Mouse (Mus musculus) brown adipose tissue, adult 24 weeks (tissue): ENCODE data around the gene Gm7694. TPM values are rescaled to one million over a fixed set of nuclear protein-coding genes. Genes with fewer than 3 reads are reported as not detected.

Experiments
- H3K27ac ChIP-seq: fragments of 200-500 bp; replicated peaks from 2 replicates; pipeline ENCODE4 v1.5.1; 2012; ENCODE audit warnings: low read depth, mild to moderate bottlenecking, low read length
- H3K4me1 ChIP-seq: fragments of 200-500 bp; 2 replicates; pipeline ENCODE4 v1.6.1; 2012; ENCODE audit warnings: low read length, mixed read lengths; ENCODE audit not compliant: control insufficient read depth, insufficient read depth, insufficient read length
- H3K4me3 ChIP-seq: fragments of 200-500 bp; 2 replicates; pipeline ENCODE4 v1.5.1; 2012; ENCODE audit warnings: low read depth, mild to moderate bottlenecking, low read length, moderate library complexity; ENCODE audit not compliant: insufficient read depth
- polyA plus RNA-seq: library from polyadenylated mRNA; stranded (reverse); fragments of >200 nt; gene quantifications from 2 replicates; pipeline ENCODE4 v1.2.4, GENCODE M21; 2012; ENCODE audit not compliant: missing spikeins, insufficient read depth, insufficient read length

Gm7694 gene
- polyA plus RNA-seq = 0.79 and 1.6 TPM in 2 replicates

DNA sequence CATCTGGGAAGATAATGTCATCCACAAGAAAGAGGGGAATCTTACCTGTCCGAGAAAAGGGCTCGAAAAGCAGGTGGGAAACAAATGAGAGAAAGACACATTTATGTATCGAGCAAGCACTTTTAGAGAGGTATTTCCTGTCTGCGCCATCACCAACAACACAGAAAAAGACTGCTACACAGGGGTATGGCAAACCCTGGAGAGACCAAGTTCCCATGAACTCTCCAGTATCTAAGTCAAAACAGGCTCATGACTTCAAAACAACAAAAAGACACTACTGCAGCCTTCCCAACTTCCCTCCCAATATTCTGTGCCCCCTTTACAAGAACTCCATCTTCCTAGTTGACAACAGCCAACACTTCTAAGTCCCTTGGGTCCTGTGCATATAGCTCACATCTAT is at the start of gene Gm7694:
TSS of gene Gm7694 (minus strand) at position 101 of the 400 bp plus-strand sequence.
- Histone ChIP-seq H3K4me3 (no peak within 1 kb of the TSS), H3K4me1 (no peaks in the 10 kb centered on the region), H3K27ac (no peak within 1 kb of the TSS)

DNA sequence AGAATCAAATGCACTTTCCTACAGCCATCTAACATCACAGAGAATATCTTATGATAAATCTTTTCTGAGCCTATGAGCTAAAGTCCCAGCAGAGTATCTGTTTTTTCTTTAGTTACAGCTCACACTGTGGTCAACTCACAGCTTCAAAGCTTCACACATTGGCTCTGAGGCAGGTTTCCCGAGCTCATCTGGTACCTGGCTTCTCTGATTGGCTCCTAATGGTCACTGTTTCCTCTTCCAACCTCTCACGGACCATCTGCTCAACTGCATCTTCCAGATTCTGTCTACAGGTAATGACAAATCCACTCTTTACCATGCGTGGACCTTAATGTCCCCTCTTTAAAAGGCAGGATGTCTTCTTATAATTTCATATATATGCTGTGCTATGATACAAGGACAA is 47.2 kb upstream of the Gm7694 start:
- H3K4me1 ChIP-seq = no peaks in the 10 kb centered on the region
- no peak overlapping the region for H3K27ac ChIP-seq
- no peak overlapping the region for H3K4me3 ChIP-seq

DNA sequence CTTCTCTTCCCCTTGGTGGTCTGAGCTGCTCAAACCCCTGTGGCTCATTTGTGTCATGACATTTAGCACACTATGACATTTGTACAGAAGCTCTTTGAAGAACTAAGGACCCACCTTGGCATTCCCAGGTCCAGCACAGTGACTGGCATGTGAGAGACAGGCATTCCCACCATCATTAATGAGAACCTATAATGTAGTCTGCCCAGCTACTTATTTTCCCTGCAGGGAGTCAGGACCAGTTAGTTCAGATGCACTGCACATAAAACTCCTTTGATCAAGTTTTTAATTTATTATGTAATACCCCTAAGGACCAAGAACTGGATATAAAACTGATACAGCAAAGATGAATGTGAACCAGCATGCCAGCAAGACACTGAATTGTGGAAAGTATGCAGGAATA is 44.9 kb upstream of the Gm7694 start:
- Histone ChIP-seq H3K4me1 (no peaks in the 10 kb centered on the region), H3K27ac (no peak overlapping the region), H3K4me3 (no peak overlapping the region)

DNA sequence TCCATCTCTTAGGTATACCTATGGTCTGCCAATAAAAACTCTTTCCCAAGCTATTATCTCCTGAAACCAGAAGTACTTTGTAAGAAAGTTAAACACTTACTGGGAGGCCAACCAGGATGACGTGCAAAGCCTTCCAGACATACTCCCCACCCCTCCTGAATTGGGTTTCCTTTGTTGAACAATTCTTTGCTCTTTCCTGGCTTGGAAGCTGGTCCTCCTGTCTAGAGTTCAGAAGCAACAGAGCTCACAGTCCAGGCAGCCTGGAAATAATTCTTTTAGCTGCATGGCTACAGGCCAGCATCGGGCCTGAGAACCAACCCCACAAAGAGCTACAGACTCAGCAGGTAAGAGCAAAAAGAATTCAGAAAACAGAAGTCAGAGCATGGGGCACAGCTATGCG is 40.1 kb upstream of the Gm7694 start:
- Histone ChIP-seq H3K27ac (no peak overlapping the region), H3K4me3 (no peak overlapping the region), H3K4me1 (no peaks in the 10 kb centered on the region)

DNA sequence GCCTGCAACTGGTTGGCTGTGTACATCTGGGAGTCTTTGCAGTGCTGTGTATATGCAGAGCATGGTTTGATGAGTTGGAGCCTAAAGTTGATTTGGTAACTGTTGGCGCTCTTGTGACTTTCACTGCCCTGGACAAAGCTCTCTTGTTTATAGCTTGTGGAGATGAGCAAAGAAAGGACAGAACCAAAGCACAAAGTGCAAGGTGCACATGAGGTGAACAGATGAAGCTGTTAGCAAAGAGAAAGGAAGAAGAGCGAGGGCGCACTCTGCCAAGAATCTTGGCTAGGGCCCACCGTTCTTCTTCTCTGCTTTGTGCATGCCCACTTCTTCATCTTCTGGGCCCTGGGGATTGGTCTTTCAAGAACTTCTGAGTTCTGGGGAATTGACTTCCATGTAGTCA is 37.8 kb upstream of the Gm7694 start:
- Histone ChIP-seq H3K4me1 (no peaks in the 10 kb centered on the region), H3K4me3 (no peak overlapping the region), H3K27ac (no peak overlapping the region)

DNA sequence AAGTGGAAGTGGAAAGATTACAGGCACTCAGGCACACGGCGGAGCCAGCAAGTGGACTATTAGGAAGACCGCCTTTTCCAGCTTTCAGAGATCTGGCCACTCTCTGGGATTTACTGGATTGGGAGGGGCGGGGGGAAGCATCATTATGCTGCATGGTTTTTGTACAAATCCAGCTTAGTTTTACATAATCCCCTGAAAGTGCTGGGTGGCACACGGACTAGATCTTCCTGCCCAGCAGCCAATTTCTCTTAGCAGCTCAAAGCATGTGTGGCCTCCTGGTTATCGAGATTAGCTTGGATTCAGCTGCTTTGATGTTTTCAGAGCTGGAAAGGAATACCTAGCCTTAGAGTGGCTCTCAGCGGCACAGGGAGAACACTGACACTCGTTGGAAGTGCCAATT is 36.9 kb upstream of the Gm7694 start:
- Histone ChIP-seq H3K4me3 (no peak overlapping the region), H3K27ac (no peak overlapping the region), H3K4me1 (no peaks in the 10 kb centered on the region)

DNA sequence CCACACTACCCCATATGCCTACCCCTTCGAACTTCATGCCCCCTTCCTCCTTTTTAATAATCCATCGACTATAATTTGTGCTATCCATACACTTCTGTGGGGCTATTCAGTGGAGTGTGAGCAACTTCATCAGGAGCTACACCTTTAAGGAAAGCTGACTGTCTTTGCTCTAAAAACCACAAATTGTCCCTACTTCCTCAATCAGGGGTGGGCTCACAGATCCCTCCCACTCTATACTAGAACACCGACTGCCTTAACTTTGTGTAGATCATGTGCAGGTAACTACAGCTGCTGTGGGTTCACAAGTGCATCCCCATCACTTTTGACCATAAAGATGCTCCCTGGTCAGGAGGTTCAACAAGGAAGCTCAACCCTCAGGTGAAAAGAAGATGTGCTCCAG is 33.8 kb upstream of the Gm7694 start:
- H3K4me1 ChIP-seq = no peaks in the 10 kb centered on the region
- H3K27ac ChIP-seq = no peak overlapping the region

DNA sequence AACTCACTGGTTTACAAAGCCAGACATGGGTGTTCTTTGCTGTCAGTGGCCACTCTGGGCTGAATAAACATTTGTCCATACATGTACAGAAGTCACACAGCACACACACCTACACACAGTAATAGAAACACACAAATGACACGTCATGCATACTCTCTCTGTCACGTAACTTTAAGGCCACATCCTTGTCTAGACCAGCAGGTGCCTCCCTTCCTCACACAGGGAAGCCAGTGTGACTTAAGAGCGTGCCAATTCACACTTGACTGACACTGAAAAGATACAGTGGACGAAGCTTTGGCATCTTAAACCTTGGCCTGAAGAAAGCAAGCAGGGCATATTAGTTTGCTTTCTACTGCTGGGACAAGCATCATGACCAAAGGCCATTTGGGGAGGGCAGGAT is 26.6 kb upstream of the Gm7694 start:
- H3K4me3 ChIP-seq = no peak overlapping the region
- no peak overlapping the region for H3K27ac ChIP-seq
- no peaks in the 10 kb centered on the region for H3K4me1 ChIP-seq

More for the DNA sequence above, 33.8 kb upstream of the Gm7694 start:
- no peak overlapping the region for H3K4me3 ChIP-seq

DNA sequence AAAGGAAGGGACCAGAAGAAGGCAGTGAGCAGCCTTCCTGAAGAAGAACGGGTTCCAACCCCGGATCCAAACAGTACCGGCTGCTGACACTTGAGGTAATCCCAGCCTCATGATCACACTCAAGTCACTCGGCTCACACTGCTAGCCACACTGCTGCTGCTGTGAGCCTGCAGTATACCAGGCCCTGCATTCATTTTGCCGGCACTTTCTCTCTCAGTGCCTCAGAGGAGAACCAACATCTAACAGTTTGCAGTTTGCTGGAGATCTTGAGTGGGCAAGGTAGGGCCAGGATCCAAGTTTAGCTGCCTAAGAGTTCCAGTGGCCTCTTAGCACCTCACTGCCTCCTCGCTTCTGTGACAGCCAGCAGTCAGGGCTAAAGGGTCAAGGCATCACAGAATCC is 25.8 kb upstream of the Gm7694 start:
- no peaks in the 10 kb centered on the region for H3K4me1 ChIP-seq
- no peak overlapping the region for H3K4me3 ChIP-seq
- no peak overlapping the region for H3K27ac ChIP-seq

DNA sequence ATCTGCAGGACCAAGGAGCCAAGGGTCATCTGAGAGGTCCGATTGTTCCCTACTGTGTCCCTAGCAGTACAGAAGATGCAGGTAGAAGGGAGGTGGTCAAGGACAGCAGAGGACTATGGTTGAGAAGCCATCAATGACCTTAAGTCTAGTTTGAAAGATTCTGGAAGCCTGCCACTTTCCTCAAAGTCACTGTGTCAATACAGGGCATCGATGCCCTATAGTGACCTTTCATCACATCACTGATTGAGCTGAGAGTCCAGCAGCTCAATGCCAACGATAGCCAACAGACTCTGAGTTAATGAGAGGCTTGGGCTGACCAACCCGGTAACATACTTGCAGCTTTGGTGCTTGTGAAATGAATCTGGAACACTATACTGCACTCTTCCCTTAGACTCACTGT is 19.1 kb upstream of the Gm7694 start:
- Histone ChIP-seq H3K27ac (no peak overlapping the region), H3K4me1 (no peaks in the 10 kb centered on the region), H3K4me3 (no peak overlapping the region)

DNA sequence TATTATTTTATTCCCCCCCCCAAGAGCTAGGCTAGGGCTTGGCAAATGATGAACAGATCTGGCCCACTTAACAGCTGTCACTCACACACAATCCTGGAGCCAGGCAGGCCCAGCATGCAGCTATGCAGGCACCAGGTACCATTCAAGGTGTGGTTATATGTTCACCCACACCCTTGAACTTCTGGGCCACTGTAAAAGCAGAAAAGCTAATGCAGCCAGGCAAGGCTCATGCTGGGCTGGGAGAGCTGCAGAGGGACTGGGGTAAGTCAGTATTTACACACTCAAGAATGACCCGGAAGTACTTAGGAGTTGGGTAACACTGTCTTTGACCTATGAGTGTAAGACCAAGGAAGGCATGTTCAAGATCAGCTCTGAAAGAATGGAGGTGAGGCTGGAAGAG is 18.2 kb upstream of the Gm7694 start:
- Histone ChIP-seq H3K4me3 (no peak overlapping the region), H3K27ac (no peak overlapping the region)

DNA sequence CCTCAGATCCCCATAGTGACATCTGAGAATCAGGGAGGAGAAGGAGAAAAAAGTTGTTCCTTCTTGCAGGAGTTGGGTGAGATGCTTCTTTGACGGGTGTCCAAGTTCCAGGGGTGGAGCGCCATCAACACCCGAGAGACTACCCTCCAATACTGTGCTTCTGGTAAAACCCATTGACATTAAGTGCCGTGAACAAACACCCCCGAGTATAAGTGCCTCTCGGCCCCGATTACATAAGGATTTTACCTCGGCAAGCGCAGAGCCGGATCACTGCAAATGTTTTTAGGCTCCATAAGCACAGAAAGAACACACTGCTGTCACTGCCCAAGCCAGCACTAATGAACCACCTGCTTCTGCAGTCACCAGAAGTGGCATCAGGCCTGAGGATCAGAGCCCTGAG is 16.9 kb upstream of the Gm7694 start:
- no peak overlapping the region for H3K4me3 ChIP-seq
- H3K4me1 ChIP-seq = no peaks in the 10 kb centered on the region
- H3K27ac ChIP-seq = no peak overlapping the region

More for the DNA sequence above, 18.2 kb upstream of the Gm7694 start:
- no peaks in the 10 kb centered on the region for H3K4me1 ChIP-seq

DNA sequence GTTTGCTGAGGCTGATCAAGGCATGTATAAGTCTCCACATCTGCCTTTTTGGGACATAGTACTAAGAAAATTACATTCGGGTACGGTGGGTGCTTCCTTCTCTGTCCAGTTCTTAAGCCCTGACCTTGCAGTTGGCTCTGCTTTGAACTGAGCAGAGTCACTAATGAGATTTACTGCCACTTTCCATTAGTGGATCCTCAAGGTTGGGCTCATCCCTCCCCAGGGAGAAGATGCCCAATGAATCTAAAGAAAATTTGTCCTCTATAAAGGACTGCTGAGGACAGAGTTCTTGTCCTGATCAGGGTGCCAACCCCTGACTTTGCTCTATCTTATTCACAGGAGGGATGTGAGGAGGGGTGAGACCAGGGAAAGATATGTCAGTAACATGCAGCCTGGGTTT is 15.9 kb upstream of the Gm7694 start:
- Histone ChIP-seq H3K4me1 (no peaks in the 10 kb centered on the region), H3K4me3 (no peak overlapping the region), H3K27ac (no peak overlapping the region)

DNA sequence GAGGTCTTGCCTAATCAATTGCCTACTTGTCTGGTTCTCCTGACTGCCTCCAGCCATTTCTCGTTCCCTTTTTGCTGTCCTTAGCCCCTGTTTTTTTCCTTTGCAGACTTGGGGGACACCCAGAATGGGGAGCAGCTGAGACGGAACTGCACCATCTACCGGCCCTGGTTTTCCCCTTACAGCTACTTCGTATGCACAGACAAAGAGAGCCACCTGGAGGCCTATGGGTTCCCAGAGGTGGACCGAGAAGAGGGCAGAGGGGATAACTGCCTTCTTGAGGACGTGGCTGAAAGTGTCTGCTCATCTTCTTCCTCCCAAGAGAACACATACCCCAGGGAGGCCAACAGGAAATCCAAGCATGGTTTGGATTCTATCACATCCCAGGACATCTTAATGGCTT is 5.3 kb upstream of the Gm7694 start:
- Histone ChIP-seq H3K4me3 (no peak overlapping the region), H3K27ac (no peak overlapping the region), H3K4me1 (no peaks in the 10 kb centered on the region)

DNA sequence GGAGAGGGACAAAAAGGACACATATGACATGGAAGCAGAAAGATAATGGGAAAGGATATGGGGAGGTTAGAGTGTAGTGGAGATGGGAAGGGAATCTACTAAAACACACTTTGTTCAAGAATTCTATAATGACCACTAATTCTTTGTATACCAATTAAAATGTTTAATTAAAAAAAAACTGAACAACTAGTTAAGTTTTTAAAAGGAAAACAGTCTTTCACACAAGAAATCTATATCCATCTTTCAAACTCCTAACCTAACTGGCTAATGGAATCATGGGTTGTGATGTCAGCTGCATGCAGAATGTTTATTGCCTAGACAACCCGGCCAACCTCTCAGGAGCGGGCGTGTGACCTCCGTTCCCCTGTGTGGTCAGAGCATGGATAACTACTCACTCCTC is 2.4 kb upstream of the Gm7694 start, which contains the start of gene Spata46:
TSS of gene Spata46 (plus strand) at position 301 of the 400 bp plus-strand sequence.
- Histone ChIP-seq H3K4me3 (no peak within 1 kb of the TSS), H3K4me1 (no peaks in the 10 kb centered on the region), H3K27ac (no peak within 1 kb of the TSS)

DNA sequence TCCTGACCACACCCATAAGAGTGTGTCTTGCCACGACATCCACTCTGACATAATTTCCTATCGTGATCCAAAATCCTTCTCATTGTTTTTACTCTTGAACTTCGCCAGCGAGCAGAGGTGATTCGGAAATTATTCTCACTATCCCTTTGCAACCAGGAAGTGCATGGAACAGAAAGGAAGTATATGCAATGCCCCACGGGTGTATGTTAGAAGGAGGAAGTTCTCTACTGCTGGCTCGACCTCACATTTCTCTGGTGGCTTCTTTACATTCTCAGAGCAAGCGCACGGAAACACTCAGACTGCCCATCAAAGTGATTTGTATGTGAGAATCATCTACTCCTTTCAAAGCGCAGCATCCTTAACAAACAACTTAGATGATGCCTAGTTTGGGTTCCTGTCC is 1.1 kb downstream of the Gm7694 start:
- H3K4me3 ChIP-seq = no peak overlapping the region
- H3K27ac ChIP-seq = no peak overlapping the region
- H3K4me1 ChIP-seq = no peaks in the 10 kb centered on the region

DNA sequence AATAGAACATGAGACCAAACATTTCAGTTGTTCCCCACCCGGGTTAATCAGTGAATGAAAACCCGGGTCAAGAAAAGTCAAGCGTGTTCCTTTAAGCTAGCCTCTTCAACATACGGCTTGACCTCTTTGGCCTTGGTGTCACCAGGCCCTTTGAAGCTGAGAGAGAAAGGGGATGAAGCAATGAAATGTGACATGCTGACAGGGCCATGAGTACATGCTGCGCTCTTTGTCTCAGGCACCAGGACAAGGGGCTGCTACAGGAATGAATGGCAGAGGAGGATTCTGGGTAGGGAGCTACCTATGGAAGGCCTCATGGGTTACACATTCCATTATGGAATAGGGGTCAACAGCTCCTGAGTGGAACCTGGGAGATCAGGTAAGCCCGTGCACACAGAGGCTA is 3.0 kb downstream of the Gm7694 start:
- Histone ChIP-seq H3K4me1 (no peaks in the 10 kb centered on the region), H3K4me3 (no peak overlapping the region), H3K27ac (no peak overlapping the region)
